Mouse (Mus musculus) CH12.LX (cell line): ENCODE data around the gene Gm44965.

Experiments
- CHD2 ChIP-seq: IDR thresholded peaks from 2 replicates; pipeline ENCODE4 v1.6.1; 2011; ENCODE audit warnings: low read length, improper control_type of control experiment
- E2F4 ChIP-seq: IDR thresholded peaks from 2 replicates; pipeline ENCODE4 v1.6.1; 2011; ENCODE audit warnings: low read depth, low read length, improper control_type of control experiment; ENCODE audit not compliant: insufficient replicate concordance
- HCFC1 ChIP-seq: IDR thresholded peaks from 2 replicates; pipeline ENCODE4 v1.6.1; 2012; ENCODE audit warnings: low read depth, mild to moderate bottlenecking, inconsistent platforms, low read length, improper control_type of control experiment
- NRF1 ChIP-seq: IDR thresholded peaks from 2 replicates; pipeline ENCODE4 v1.6.1; 2014; ENCODE audit warnings: low read depth, mild to moderate bottlenecking, inconsistent platforms, low read length, improper control_type of control experiment, moderate library complexity
- POLR2A ChIP-seq: IDR thresholded peaks from 2 replicates; pipeline ENCODE4 v1.6.1; 2011; ENCODE audit warnings: low read depth, mild to moderate bottlenecking, improper control_type of control experiment, low read length
- SMC3 ChIP-seq: IDR thresholded peaks from 2 replicates; pipeline ENCODE4 v1.6.1; 2011; ENCODE audit warnings: low read depth, low read length, improper control_type of control experiment
- TBP ChIP-seq: conservative IDR thresholded peaks from 2 replicates; pipeline ENCODE4 v1.6.1; 2011; ENCODE audit warnings: low read depth, low read length, improper control_type of control experiment
- TCF12 ChIP-seq: IDR thresholded peaks from 2 replicates; pipeline ENCODE4 v1.6.1; 2014; ENCODE audit warnings: low read depth, mild to moderate bottlenecking, inconsistent platforms, low read length, improper control_type of control experiment
- ZC3H11A ChIP-seq: IDR thresholded peaks from 2 replicates; pipeline ENCODE4 v1.6.1; 2012; ENCODE audit warnings: low read depth, mild to moderate bottlenecking, inconsistent platforms, low read length, improper control_type of control experiment

DNA sequence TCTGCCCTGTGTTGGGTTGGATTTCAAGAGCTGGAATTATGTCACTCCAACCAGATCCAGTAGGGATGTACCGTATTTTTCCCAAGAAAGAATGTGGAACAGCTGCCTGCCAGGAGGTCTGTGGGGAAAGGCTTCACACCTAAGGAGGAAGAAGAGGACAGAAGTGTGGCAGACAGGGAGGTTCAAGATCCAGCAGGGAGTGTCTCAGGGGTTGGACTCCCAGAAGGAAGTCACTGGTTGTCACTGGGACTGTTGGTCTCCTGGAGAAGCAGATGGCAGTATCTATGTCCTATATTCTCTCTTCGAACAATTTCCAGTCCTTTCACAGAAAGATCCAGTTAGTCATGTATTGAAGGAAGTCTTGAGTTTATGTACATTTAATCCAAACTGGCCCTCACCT is 53.9 kb downstream of the Gm44965 start:
- no peak for TF ChIP-seq CHD2
- no peak for TF ChIP-seq POLR2A
- no peak for TF ChIP-seq SMC3
- TF ChIP-seq E2F4: no peak
- no peak for TF ChIP-seq HCFC1
- no peak for TF ChIP-seq NRF1
- no peak for TF ChIP-seq ZC3H11A
- TF ChIP-seq TBP: 0 out of 2 replicates have a peak, but pooled peaks have one; percentile 26
- no peak for TF ChIP-seq TCF12
